Mouse (Mus musculus) midbrain, embryonic 13.5 days (tissue): ENCODE results near the gene 9430097D07Rik. TPM values are rescaled to one million over a fixed set of nuclear protein-coding genes. Genes with fewer than 3 reads are reported as not detected.

Experiments used
- ATAC-seq: fragments of 200-750 bp; cut with Nextera tagmentation; 2 replicates; pipeline ENCODE4 v1.8.0; 2017; ENCODE audit warnings: mild to moderate bottlenecking, moderate TSS enrichment, moderate library complexity
- H3K27ac ChIP-seq: fragments of 300-500 bp; sonication (generic); 2 replicates; pipeline ENCODE4 v1.5.1; 2015; ENCODE audit warnings: inconsistent platforms, mild to moderate bottlenecking, moderate library complexity
- H3K27me3 ChIP-seq: fragments of 300-500 bp; sonication (generic); 2 replicates; pipeline ENCODE4 v1.6.1; 2015; ENCODE audit warnings: mild to moderate bottlenecking, inconsistent platforms
- H3K36me3 ChIP-seq: fragments of 300-500 bp; sonication (generic); 2 replicates; pipeline ENCODE4 v1.6.1; 2015; ENCODE audit warnings: mild to moderate bottlenecking, inconsistent platforms
- H3K4me1 ChIP-seq: fragments of 300-500 bp; sonication (generic); replicated peaks from 2 replicates; pipeline ENCODE4 v1.6.1; 2015; ENCODE audit warnings: inconsistent platforms
- H3K4me2 ChIP-seq: fragments of 300-500 bp; sonication (generic); replicated peaks from 2 replicates; pipeline ENCODE4 v1.6.1; 2015; ENCODE audit warnings: moderate library complexity, mild to moderate bottlenecking, inconsistent platforms
- H3K4me3 ChIP-seq: fragments of 300-500 bp; sonication (generic); replicated peaks from 2 replicates; pipeline ENCODE4 v1.5.1; 2015; ENCODE audit warnings: mild to moderate bottlenecking, inconsistent platforms
- H3K9ac ChIP-seq: fragments of 300-500 bp; sonication (generic); replicated peaks from 2 replicates; pipeline ENCODE4 v1.6.1; 2015; ENCODE audit warnings: mild to moderate bottlenecking, inconsistent platforms
- H3K9me3 ChIP-seq: fragments of 300-500 bp; sonication (generic); 2 replicates; pipeline ENCODE4 v1.6.1; 2016; ENCODE audit warnings: mild to moderate bottlenecking, inconsistent platforms
- WGBS: fragments of 180-500 bp; shearing (Covaris S2); methylation state at CpG from one replicate; pipeline ENCODE4 v1.1.7; 2015; 5-methylcytosine and 5-hydroxymethylcytosine counted together
- polyA plus RNA-seq: library from polyadenylated mRNA; unstranded; fragments of >200 nt; fragmentation: Nextera tagmentation; extraction: Ambion mirVana; gene quantifications from 2 replicates; pipeline ENCODE4 v1.2.1, GENCODE M21; 2015

Gene 9430097D07Rik
- polyA plus RNA-seq, 1 experiment from 2014 or later = 0.34 TPM

DNA sequence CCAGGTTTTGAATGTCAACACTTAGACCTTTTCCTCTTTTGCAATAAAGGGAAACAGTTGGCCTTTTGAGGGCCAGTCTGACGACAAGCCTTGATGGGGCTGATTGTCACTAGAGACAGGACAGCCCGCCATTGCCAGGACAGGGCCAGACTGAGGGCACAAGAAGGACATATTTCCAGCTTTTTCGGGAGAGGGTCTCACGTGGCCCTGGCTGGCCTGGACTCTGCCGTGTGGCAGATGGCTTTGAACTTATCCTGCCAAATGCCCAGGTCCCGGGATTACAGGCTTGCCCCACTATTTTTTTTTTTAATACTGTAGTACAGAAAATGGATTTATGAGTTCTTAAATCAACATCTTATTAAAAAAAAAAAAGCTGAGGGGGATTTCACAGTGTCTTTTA is 15.8 kb upstream of the 9430097D07Rik start:
- 82% methylated on average over 6 of the region's 6 CpGs for WGBS
- no peak overlapping the region for H3K4me3 ChIP-seq

DNA sequence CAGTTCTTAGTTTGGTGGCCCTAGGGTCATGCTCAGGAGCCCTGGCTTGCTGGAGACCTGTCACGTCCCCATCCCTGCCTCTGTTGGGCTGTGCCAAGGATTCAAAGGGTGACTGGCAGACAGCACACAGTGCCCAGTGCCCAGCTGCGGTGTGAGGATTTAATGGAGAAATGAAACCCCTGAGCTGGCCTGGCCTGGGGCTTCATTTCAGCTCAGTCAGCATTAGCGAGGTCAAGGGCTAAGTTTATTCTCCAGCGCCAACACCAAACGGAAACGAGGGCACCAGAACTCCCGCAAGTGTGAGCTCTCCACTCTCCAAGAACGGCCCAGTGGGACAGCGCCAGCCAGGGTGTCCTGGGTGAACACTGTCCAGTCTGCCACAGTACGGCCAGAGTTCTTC is 14.7 kb upstream of the 9430097D07Rik start:
- 81% methylated on average over 10 of the region's 10 CpGs for WGBS
- H3K36me3 ChIP-seq = peaks cover 14% of the 10 kb centered on the region
- no peak for ATAC-seq
- H3K9me3 ChIP-seq = no peaks in the 10 kb centered on the region
- no peak overlapping the region for H3K4me3 ChIP-seq
- no peak overlapping the region for H3K4me2 ChIP-seq
- H3K27ac ChIP-seq = no peak overlapping the region
- H3K4me1 ChIP-seq = peaks cover 20% of the 10 kb centered on the region
- H3K27me3 ChIP-seq = 0 out of 2 replicates have a peak, but pooled peaks cover under 1% of the 10 kb centered on the region
- H3K9ac ChIP-seq = no peak overlapping the region

More for the DNA sequence above, 15.8 kb upstream of the 9430097D07Rik start:
- Histone ChIP-seq H3K4me1 (peaks cover 20% of the 10 kb centered on the region), H3K9ac (no peak overlapping the region), H3K27me3 (no peaks in the 10 kb centered on the region), H3K36me3 (peaks cover 19% of the 10 kb centered on the region), H3K27ac (no peak overlapping the region), H3K9me3 (no peaks in the 10 kb centered on the region), H3K4me2 (no peak overlapping the region)
- ATAC-seq = no peak

DNA sequence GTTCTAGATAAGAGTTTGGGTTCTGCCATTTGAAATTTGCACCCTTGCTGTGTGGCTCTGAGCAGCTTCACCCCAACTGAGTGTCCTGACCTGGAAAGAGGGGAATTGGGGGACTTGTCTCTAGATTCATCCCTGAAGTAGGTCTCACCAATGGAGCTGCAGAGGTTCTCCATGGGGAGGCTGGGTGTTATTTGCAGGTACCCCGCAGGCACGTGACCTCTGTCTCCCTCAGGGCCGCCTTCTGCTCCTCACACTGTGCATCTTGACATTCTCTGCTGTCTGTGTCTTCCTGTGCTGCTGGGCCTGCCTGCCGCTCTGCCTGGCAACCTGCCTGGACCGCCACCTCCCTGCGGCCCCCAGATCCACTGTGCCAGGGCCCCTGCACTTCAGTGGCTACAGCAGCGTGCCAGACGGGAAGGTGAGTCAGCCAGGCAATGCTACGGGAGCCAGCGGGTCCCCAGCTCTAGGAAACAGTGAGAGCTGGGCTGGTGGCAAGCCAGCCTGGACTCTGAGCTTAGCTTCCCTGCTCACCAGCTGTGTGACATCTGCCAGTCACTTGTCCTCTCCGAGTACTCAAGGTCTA is 13.8 kb upstream of the 9430097D07Rik start:
- H3K4me2 ChIP-seq = no peak overlapping the region
- no peaks in the 10 kb centered on the region for H3K9me3 ChIP-seq
- 0 out of 2 replicates have a peak, but pooled peaks cover 5% of the 10 kb centered on the region for H3K27me3 ChIP-seq
- H3K4me3 ChIP-seq = no peak overlapping the region
- peaks cover 6% of the 10 kb centered on the region for H3K36me3 ChIP-seq
- 0 out of 2 replicates have a peak overlapping the region, but pooled peaks have one; percentile 16 for H3K27ac ChIP-seq
- H3K4me1 ChIP-seq = peaks cover 20% of the 10 kb centered on the region
- H3K9ac ChIP-seq = 0 out of 2 replicates have a peak overlapping the region, but pooled peaks have one; percentile 28
- 69% methylated on average over 11 of the region's 11 CpGs for WGBS
- no peak for ATAC-seq

GRCm38 (mm10) chr2:32587731-32588321 is 12.3 kb upstream of the 9430097D07Rik start:
- Histone ChIP-seq H3K27ac (no peak overlapping the region), H3K36me3 (no peaks in the 10 kb centered on the region), H3K9me3 (no peaks in the 10 kb centered on the region), H3K9ac (peak overlapping the region; percentile 67), H3K4me1 (peaks cover 26% of the 10 kb centered on the region), H3K4me3 (peak overlapping the region; percentile 49), H3K27me3 (0 out of 2 replicates have a peak, but pooled peaks cover 5% of the 10 kb centered on the region), H3K4me2 (peak overlapping the region; percentile 60)
- no peak for ATAC-seq
- 60% methylated on average over 9 of the region's 9 CpGs for WGBS

- Histone ChIP-seq H3K4me2 (peak within 1 kb of the TSS; percentile 60), H3K27ac (0 out of 2 replicates have a peak within 1 kb of the TSS, but pooled peaks have one; percentile 37), H3K36me3 (no peaks in the 10 kb centered on the region), H3K9me3 (no peaks in the 10 kb centered on the region), H3K4me3 (peak within 1 kb of the TSS; percentile 49), H3K4me1 (peaks cover 27% of the 10 kb centered on the region), H3K27me3 (peaks cover 11% of the 10 kb centered on the region; the same call in 1 of the 2 replicates), H3K9ac (peak within 1 kb of the TSS; percentile 67)
- peak; percentile 80 for ATAC-seq
- WGBS = under 1% methylated on average over 38 of the region's 38 CpGs
These were observed 11.4 kb upstream of the 9430097D07Rik start, which contains the start of gene St6galnac4 for GRCm38 (mm10) chr2:32586871-32587351. St6galnac4 (plus strand) TSS chr2:32587095.

GRCm38 (mm10) chr2:32585149-32585714 is 9.7 kb upstream of the 9430097D07Rik start:
- no peaks in the 10 kb centered on the region for H3K9me3 ChIP-seq
- peaks cover 27% of the 10 kb centered on the region for H3K4me1 ChIP-seq
- no peak overlapping the region for H3K27ac ChIP-seq
- 88% methylated on average over 7 of the region's 7 CpGs for WGBS
- no peaks in the 10 kb centered on the region for H3K36me3 ChIP-seq
- no peak overlapping the region for H3K4me2 ChIP-seq
- H3K27me3 ChIP-seq = peaks cover 13% of the 10 kb centered on the region
- ATAC-seq = no peak
- H3K9ac ChIP-seq = no peak overlapping the region
- no peak overlapping the region for H3K4me3 ChIP-seq

DNA sequence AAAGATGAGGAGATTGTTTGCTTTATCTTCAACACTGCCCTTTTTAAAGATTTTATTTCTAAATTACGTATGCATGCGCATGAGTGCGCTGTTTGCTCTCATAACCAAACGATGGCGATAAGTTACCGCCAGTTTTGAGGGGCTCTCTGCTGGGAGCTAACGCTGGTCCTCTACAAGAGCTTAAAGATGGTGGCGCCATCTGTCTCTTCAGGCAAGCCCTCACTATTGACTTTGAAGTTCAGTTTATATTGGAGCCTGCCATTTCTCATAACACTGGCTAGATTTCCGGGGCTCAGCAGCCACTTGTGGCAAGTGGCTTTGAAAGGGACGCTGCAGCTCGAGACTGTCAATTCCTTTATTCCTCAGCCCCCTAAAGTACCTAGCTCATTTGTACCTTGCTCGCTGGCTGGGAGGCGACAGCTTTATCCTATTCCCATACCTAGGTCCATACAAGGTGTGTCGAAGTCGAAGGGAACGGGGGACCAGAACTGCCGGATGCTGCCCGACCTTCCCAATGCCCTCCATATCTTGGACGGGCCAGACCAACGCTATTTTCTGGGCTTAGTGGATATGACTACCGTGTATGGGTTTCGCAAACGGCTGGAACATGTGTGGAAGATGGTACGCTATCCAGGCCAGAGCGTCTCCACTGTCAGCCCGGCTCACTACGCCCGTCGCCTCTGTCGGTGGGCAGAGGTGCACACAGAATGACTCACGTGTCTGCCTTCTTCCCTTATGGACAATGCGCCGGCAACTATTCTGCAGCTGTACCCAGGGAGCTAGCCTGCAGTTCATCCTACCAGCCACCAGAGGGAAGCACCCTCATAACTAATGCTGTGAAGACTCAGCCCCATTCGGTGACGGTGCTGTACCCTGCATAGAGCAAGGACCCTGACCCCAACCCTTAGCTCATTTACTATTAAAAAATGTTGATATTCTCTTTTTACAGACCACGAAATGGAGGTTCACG is 7.6 kb upstream of the 9430097D07Rik start:
- H3K27ac ChIP-seq = no peak overlapping the region
- peaks cover 33% of the 10 kb centered on the region for H3K27me3 ChIP-seq
- H3K4me2 ChIP-seq = peak overlapping the region; percentile 48
- WGBS = 13% methylated on average over 37 of the region's 37 CpGs
- H3K4me1 ChIP-seq = peaks cover 21% of the 10 kb centered on the region
- ATAC-seq = peak; percentile 78
- H3K4me3 ChIP-seq = peak overlapping the region; percentile 19
- no peaks in the 10 kb centered on the region for H3K9me3 ChIP-seq
- no peaks in the 10 kb centered on the region for H3K36me3 ChIP-seq
- 0 out of 2 replicates have a peak overlapping the region, but pooled peaks have one; percentile 17 for H3K9ac ChIP-seq

- 0 out of 2 replicates have a peak overlapping the region, but pooled peaks have one; percentile 4 for H3K27ac ChIP-seq
- no peaks in the 10 kb centered on the region for H3K36me3 ChIP-seq
- H3K4me1 ChIP-seq = peaks cover 7% of the 10 kb centered on the region
- H3K27me3 ChIP-seq = peaks cover 48% of the 10 kb centered on the region
- ATAC-seq = peak; percentile 49; the same call in 1 of the 2 replicates
- 35% methylated on average over 19 of the region's 19 CpGs for WGBS
- H3K9me3 ChIP-seq = no peaks in the 10 kb centered on the region
- H3K4me3 ChIP-seq = peak overlapping the region; percentile 27
- peak overlapping the region; percentile 39 for H3K4me2 ChIP-seq
- no peak overlapping the region for H3K9ac ChIP-seq
These were observed 6.1 kb upstream of the 9430097D07Rik start for GRCm38 (mm10) chr2:32581450-32582095.

DNA sequence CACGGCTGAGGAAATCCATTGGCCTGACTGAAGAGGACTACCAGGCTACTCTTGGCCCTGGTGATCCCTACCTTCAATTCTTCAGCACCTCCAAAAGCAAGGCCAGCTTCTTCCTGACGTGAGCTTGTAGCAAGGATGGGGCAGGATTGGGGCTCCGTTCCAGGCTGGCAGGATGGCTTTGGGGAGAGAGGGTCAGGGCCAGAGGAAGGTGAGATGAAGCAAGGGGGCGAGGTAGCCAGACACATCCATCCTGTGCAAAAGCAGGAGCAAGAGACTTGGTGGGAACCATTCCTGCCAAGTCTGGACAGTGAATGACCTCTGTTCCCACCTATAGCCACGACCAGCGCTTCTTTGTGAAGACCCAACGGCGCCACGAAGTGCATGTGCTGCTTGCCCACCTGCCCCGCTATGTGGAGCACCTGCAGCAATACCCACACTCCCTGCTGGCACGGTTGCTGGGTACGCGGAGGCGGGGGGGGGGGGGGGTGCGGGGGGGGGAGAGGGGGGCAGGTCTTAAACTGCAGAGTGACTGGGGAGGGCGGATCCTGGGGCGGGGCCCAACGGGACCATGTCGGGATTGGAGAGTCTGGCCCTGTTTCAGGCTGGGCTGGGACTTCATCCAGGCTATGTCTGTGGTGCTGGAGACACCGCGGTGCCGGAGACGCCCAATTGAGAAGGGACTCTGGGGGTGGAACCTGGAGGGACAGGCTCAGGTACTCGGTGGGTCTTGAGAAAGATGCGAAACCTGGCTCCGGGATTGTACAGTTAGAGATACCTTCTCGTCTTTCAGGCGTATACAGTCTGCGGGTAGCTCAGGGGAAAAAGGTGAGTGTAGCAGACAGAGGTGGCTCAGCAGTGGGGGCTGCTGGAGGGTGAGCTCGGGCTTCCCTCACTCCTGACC is 2.9 kb upstream of the 9430097D07Rik start:
- H3K9ac ChIP-seq = no peak overlapping the region
- peaks cover 20% of the 10 kb centered on the region for H3K4me1 ChIP-seq
- ATAC-seq = no peak
- H3K4me3 ChIP-seq = no peak overlapping the region
- no peaks in the 10 kb centered on the region for H3K9me3 ChIP-seq
- H3K27ac ChIP-seq = no peak overlapping the region
- no peak overlapping the region for H3K4me2 ChIP-seq
- WGBS = 40% methylated on average over 24 of the region's 30 CpGs
- H3K27me3 ChIP-seq = peaks cover 49% of the 10 kb centered on the region
- peaks cover 3% of the 10 kb centered on the region for H3K36me3 ChIP-seq

DNA sequence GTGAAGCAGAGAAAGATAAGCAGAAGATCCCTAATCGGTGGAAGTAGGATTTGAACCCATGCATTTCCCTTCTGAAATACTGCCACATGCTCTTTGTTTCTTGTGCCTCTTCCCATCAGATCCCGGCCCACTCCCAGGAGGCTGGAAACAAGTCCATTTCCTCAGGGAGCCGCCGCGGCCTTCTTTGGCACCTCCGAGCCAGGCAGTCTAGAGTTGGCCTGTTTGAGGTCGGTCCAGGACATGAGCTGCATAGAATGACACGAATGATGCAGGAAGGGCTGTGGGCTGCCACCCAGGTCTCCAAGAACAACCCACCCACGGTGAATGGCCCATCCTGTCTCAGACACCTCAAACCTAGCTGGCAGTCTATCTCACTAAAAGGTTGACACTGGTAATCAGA is 1.0 kb upstream of the 9430097D07Rik start:
- Histone ChIP-seq H3K27me3 (peaks cover 43% of the 10 kb centered on the region), H3K36me3 (peaks cover 10% of the 10 kb centered on the region), H3K27ac (no peak overlapping the region), H3K9ac (no peak overlapping the region), H3K4me2 (no peak overlapping the region), H3K9me3 (no peaks in the 10 kb centered on the region), H3K4me3 (no peak overlapping the region), H3K4me1 (peaks cover 25% of the 10 kb centered on the region)
- WGBS = 89% methylated on average over 9 of the region's 9 CpGs
- ATAC-seq = no peak
